Comparison of ENCODE assay signal across 10 mouse cellular contexts in genomic region chr10:67204652-67205407, GRCm38 (mm10).
DNase-seq lines count a peak whose midpoint lies in the region; ATAC-seq lines count a peak whose summit lies in the region.
"Had no signal": no experiment of that assay in that cellular context is flagged by ENCODE, and none has a peak within 500 bp of the region (broad histone marks: within the 10 kb centered on the region; RNA-seq: fewer than 3 reads in every experiment).

No protein-coding gene starts in this region.

- H3K4me3 ChIP-seq in intestine, embryonic 14.5 days (ENCODE audit: low read depth, low read length): no peak overlapping the region
- H3K4me3 ChIP-seq in intestine, embryonic 15.5 days (replicated peaks): no peak overlapping the region
- H3K4me3 ChIP-seq in liver, embryonic 11.5 days (ENCODE audit: low read depth, low read length): no peak overlapping the region
- no peak overlapping the region for H3K4me3 ChIP-seq in forebrain, embryonic 10.5 days
- no peak overlapping the region for H3K4me3 ChIP-seq in forebrain, embryonic 12.5 days (replicated peaks)
- H3K4me3 ChIP-seq: embryonic facial prominence, embryonic 12.5 days; midbrain, embryonic 10.5 days had no signal

- 87% methylated on average over 11 of the region's 11 CpGs for WGBS in intestine, embryonic 14.5 days
- whole genome bisulfite sequencing in intestine, embryonic 15.5 days: 81% methylated on average over 11 of the region's 11 CpGs
- WGBS in liver, embryonic 11.5 days: 49% methylated on average over 11 of the region's 11 CpGs
- WGBS in forebrain, embryonic 10.5 days: 88% methylated on average over 11 of the region's 11 CpGs
- 93% methylated on average over 11 of the region's 11 CpGs for WGBS in forebrain, embryonic 12.5 days

- H3K27me3 ChIP-seq in intestine, embryonic 14.5 days (replicated peaks; ENCODE audit: control insufficient read depth, insufficient read depth, low read length): no peaks in the 10 kb centered on the region
- H3K27me3 ChIP-seq in intestine, embryonic 15.5 days (replicated peaks): no peaks in the 10 kb centered on the region
- no peaks in the 10 kb centered on the region for H3K27me3 ChIP-seq in liver, embryonic 11.5 days (replicated peaks; ENCODE audit: control insufficient read depth, insufficient read depth, low read length)
- no peaks in the 10 kb centered on the region for H3K27me3 ChIP-seq in forebrain, embryonic 10.5 days (ENCODE audit: poor library complexity, severe bottlenecking)
- no peaks in the 10 kb centered on the region for H3K27me3 ChIP-seq in forebrain, embryonic 12.5 days
- H3K27me3 ChIP-seq: embryonic facial prominence, embryonic 12.5 days had no signal

- H3K4me1 ChIP-seq in intestine, embryonic 14.5 days (replicated peaks; ENCODE audit: control insufficient read depth, insufficient read depth, low read length): peaks cover 4% of the 10 kb centered on the region; the same call in 1 of the 2 replicates
- no peaks in the 10 kb centered on the region for H3K4me1 ChIP-seq in intestine, embryonic 15.5 days (replicated peaks)
- H3K4me1 ChIP-seq in liver, embryonic 11.5 days (replicated peaks; ENCODE audit: control insufficient read depth, insufficient read depth, low read length): peaks cover 18% of the 10 kb centered on the region
- peaks cover 20% of the 10 kb centered on the region for H3K4me1 ChIP-seq in forebrain, embryonic 10.5 days
- H3K4me1 ChIP-seq in forebrain, embryonic 12.5 days: peaks cover 4% of the 10 kb centered on the region; the same call in 1 of the 2 replicates

- no peaks in the 10 kb centered on the region; the same call in 1 of the 2 replicates for H3K36me3 ChIP-seq in intestine, embryonic 14.5 days (ENCODE audit: control insufficient read depth, insufficient read depth, low read length)
- no peaks in the 10 kb centered on the region for H3K36me3 ChIP-seq in intestine, embryonic 15.5 days
- no peaks in the 10 kb centered on the region for H3K36me3 ChIP-seq in liver, embryonic 11.5 days (ENCODE audit: control insufficient read depth, insufficient read depth, low read length)
- H3K36me3 ChIP-seq in forebrain, embryonic 10.5 days (replicated peaks): peaks cover 3% of the 10 kb centered on the region; the same call in 1 of the 2 replicates
- H3K36me3 ChIP-seq in forebrain, embryonic 12.5 days (replicated peaks): no peaks in the 10 kb centered on the region
- H3K36me3 ChIP-seq: embryonic facial prominence, embryonic 12.5 days had no signal

- no peak overlapping the region for H3K4me2 ChIP-seq in intestine, embryonic 14.5 days (ENCODE audit: low read length)
- no peak overlapping the region for H3K4me2 ChIP-seq in intestine, embryonic 15.5 days (replicated peaks)
- peak overlapping the region; percentile 38 for H3K4me2 ChIP-seq in liver, embryonic 11.5 days
- H3K4me2 ChIP-seq in forebrain, embryonic 12.5 days: no peak overlapping the region
- H3K4me2 ChIP-seq: embryonic facial prominence, embryonic 12.5 days had no signal

- no peak for ATAC-seq in intestine, embryonic 14.5 days (replicated peaks; ENCODE audit: low FRiP score, low TSS enrichment, low read depth)
- ATAC-seq in intestine, embryonic 15.5 days: no peak
- ATAC-seq in activated CD4-positive, CD25-positive, alpha-beta regulatory T cell, adult 4 months: peak; percentile 76
- peak; percentile 49 for ATAC-seq in liver, embryonic 11.5 days (replicated peaks; ENCODE audit: low FRiP score)
- ATAC-seq in forebrain, embryonic 12.5 days (ENCODE audit: low FRiP score): no peak

- 0 out of 2 replicates have a peak overlapping the region, but pooled peaks have one; percentile 29 for H3K27ac ChIP-seq in intestine, embryonic 14.5 days (ENCODE audit: low read depth)
- H3K27ac ChIP-seq in intestine, embryonic 15.5 days: no peak overlapping the region; the same call in 1 of the 2 replicates
- peak overlapping the region; percentile 42; the same call in 1 of the 2 replicates for H3K27ac ChIP-seq in liver, embryonic 11.5 days (ENCODE audit: low read depth, low read length)
- H3K27ac ChIP-seq in forebrain, embryonic 10.5 days: no peak overlapping the region
- H3K27ac ChIP-seq in forebrain, embryonic 12.5 days: no peak overlapping the region
- H3K27ac ChIP-seq: embryonic facial prominence, embryonic 12.5 days; midbrain, embryonic 10.5 days had no signal

- H3K9me3 ChIP-seq in intestine, embryonic 14.5 days (ENCODE audit: control insufficient read depth, low read length): no peaks in the 10 kb centered on the region
- H3K9me3 ChIP-seq in intestine, embryonic 15.5 days: no peaks in the 10 kb centered on the region
- no peaks in the 10 kb centered on the region for H3K9me3 ChIP-seq in liver, embryonic 11.5 days (ENCODE audit: control insufficient read depth, low read length)
- H3K9me3 ChIP-seq in forebrain, embryonic 10.5 days: no peaks in the 10 kb centered on the region
- no peaks in the 10 kb centered on the region for H3K9me3 ChIP-seq in forebrain, embryonic 12.5 days
- H3K9me3 ChIP-seq: embryonic facial prominence, embryonic 12.5 days; midbrain, embryonic 10.5 days had no signal

- no peak for DNase-seq in intestine, embryonic 14.5 days (ENCODE audit: low spot score)
- no peak for DNase-seq in liver, embryonic 11.5 days (ENCODE audit: low spot score)
- peak; percentile 17 to 30 for DNase-seq in natural killer cell, adult 2 months (ENCODE audit: low spot score in 2 of 2)
- no peak for DNase-seq in right cerebral cortex, adult 2 months (ENCODE audit: low spot score in 2 of 2)
- no peak for DNase-seq in forebrain, embryonic 10.5 days (ENCODE audit: extremely low spot score, low spot score)

- H3K9ac ChIP-seq in intestine, embryonic 14.5 days (ENCODE audit: low read length): no peak overlapping the region
- H3K9ac ChIP-seq in intestine, embryonic 15.5 days: no peak overlapping the region
- no peak overlapping the region for H3K9ac ChIP-seq in liver, embryonic 11.5 days (ENCODE audit: low read depth, low read length)
- no peak overlapping the region for H3K9ac ChIP-seq in forebrain, embryonic 12.5 days
- H3K9ac ChIP-seq: embryonic facial prominence, embryonic 12.5 days had no signal

Comparison
In these comparisons a context has a peak if more than half of its experiments do, and no peak if none do; other contexts are left out.
1. H3K27ac ChIP-seq: peak in intestine, embryonic 14.5 days (single experiment) and liver, embryonic 11.5 days (single experiment); none in intestine, embryonic 15.5 days (single experiment), forebrain, embryonic 10.5 days (single experiment) and forebrain, embryonic 12.5 days (single experiment).
2. ATAC-seq: peak in activated CD4-positive, CD25-positive, alpha-beta regulatory T cell, adult 4 months (single experiment) and liver, embryonic 11.5 days (single experiment); none in intestine, embryonic 14.5 days (single experiment), intestine, embryonic 15.5 days (single experiment) and forebrain, embryonic 12.5 days (single experiment).
3. DNase-seq: peak in natural killer cell, adult 2 months (2 of 2); none in intestine, embryonic 14.5 days (single experiment), liver, embryonic 11.5 days (single experiment), right cerebral cortex, adult 2 months (0 of 2) and forebrain, embryonic 10.5 days (single experiment).